Mouse (Mus musculus) lung, adult 2 months (tissue): ENCODE measurements at regions not wholly inside any gene's neighbourhood (a gene's known extent, or its start where the extent isn't known, plus 50 kb on each side); places are given as distances from the start of the nearest gene placed in this dataset.
"Not testable (repeated sequence)": the region's sequence is repeated elsewhere in the genome, so short reads cannot be mapped to it uniquely, and the experiment has no call there.

Source experiments
- DNase-seq: peaks from one replicate; pipeline ENCODE4 v3.0.0; 2022
- H3K4me1 ChIP-seq: fragments of 200-500 bp; 2 replicates; pipeline ENCODE4 v1.6.1; 2011; ENCODE audit warnings: low read length; ENCODE audit not compliant: control insufficient read depth, insufficient read depth
- H3K4me3 ChIP-seq: fragments of 200-500 bp; replicated peaks from 2 replicates; pipeline ENCODE3; 2011; ENCODE audit warnings: low read depth, mild to moderate bottlenecking, control low read depth, low read length; ENCODE audit errors: extremely low read depth
- CTCF ChIP-seq: fragments of 200-500 bp; IDR thresholded peaks from 2 replicates; pipeline ENCODE4 v1.5.1; 2011; ENCODE audit warnings: mild to moderate bottlenecking, low read length, control low read depth; ENCODE audit not compliant: insufficient read depth
- POLR2A ChIP-seq: fragments of 200-500 bp; IDR thresholded peaks from 2 replicates; pipeline ENCODE4 v1.6.1; 2011; ENCODE audit warnings: low read depth, mild to moderate bottlenecking, control low read depth, low read length, borderline replicate concordance; ENCODE audit errors: extremely low read depth
- WGBS: fragments of 180-500 bp; shearing (Covaris S2); methylation state at CpG from one replicate; pipeline ENCODE4 v1.1.7; 2018; 5-methylcytosine and 5-hydroxymethylcytosine counted together

DNA sequence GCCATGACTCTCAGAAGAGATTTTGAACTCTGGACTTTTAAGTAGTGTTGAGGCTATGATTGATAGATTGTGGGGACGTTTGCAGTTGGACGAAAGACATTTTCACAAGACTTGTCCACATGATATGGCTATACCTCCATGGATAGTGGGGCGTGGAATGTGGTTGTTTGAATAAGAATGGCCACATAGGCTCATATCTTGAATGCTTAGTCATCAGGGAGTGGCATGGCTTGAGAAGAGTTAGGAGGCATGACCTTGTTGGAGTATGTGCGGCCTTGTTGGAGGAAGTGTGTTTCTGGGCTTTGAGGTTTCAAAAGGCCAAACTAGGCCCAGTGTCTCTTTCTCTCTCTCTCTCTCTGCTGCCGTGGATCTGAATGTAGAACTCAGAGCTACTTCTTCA is 204.7 kb upstream of the Pclo start:
- TF ChIP-seq CTCF (no peak), POLR2A (no peak)
- DNase-seq = no peak
- WGBS = 76% methylated on average over 5 of the region's 5 CpGs
- Histone ChIP-seq H3K4me1 (no peaks in the 10 kb centered on the region), H3K4me3 (no peak overlapping the region)

DNA sequence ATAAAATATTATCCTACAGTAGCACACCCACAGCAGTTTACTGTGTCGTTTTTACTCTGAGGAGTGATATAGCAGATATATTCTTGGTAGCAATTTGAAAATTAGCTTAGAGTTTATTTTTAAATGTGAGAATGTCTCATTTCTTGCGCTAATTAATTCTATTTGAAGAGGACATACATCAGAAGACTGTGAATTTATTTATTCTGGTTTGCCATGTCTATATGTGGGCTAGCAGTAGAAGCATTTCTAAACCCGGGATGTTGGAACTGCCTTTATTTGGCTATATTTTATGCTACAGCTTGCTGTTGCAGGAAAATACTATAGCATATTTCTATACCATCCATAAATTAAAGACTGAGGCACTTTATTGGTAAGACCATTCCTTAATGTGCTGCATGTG is 203.0 kb upstream of the Pclo start:
- 79% methylated on average over 3 of the region's 3 CpGs for WGBS
- H3K4me3 ChIP-seq = no peak overlapping the region
- TF ChIP-seq POLR2A (no peak), CTCF (no peak)

DNA sequence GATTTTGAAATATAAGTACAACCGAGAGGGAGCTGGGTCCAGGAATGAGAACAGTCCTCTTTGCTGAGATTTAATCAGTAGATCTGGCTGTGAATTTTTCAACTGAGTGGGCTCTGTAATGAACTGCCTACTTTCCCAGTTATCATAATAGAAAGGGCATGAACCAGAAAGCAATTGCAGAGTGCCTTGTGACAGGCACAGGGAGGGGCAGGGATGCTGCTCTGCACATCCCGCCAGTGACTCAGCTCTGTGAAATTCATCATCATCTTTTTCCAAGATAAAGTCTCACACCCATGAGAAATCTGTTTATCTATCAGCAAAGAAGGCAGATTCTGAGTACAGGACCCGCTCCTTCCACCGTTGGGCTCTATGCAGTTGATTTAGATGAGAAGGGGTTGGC is 194.5 kb upstream of the Pclo start:
- TF ChIP-seq POLR2A (no peak), CTCF (no peak)
- DNase-seq = no peak
- no peak overlapping the region for H3K4me3 ChIP-seq
- no peaks in the 10 kb centered on the region for H3K4me1 ChIP-seq
- WGBS = 66% methylated on average over 4 of the region's 4 CpGs

More for the DNA sequence above, 203.0 kb upstream of the Pclo start:
- no peaks in the 10 kb centered on the region for H3K4me1 ChIP-seq
- DNase-seq = no peak

DNA sequence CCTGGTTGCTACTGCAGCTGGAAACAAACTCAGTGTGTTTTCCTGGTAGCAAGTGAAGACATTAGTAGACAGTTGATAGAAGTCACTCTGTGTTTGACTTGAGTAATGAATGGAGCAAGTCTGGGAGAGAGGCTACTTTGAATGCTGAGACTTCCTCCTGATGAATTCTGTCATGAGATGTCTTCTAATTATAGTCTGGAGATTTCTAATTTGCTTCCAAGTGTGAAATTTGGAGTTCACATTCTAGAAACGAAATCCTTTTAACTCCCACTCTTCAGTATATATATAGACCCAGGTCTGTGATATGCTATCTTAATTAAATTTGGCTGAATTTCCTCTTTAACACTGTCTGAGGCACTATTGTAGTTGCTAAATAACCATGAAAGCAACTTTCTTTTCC is 192.7 kb upstream of the Pclo start:
- 40% methylated on average over 1 of the region's 1 CpGs for WGBS
- H3K4me3 ChIP-seq = no peak overlapping the region
- no peak for DNase-seq
- no peaks in the 10 kb centered on the region for H3K4me1 ChIP-seq
- TF ChIP-seq POLR2A = no peak
- no peak for TF ChIP-seq CTCF

DNA sequence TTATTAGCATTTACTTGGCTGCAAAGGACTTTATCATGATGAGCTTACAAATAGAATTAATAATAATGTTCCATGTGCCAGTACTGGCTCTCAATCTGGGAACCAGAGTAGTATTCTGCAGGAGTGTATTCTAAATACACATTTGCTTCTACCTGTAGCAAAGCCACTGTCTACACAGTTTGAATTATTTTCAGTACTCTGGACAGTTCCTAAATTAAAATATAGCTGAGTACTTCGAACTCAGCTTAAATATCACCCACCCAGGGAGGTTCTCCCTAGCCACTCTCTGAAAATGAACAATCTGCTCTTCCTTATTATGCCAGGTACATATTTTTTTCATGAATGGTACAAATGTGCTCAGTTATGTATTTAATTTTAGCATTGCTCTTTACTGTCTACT is 154.3 kb upstream of the Pclo start:
- WGBS = 30% methylated on average over 1 of the region's 1 CpGs
- Histone ChIP-seq H3K4me1 (no peaks in the 10 kb centered on the region), H3K4me3 (no peak overlapping the region)
- TF ChIP-seq POLR2A (no peak), CTCF (no peak)
- no peak for DNase-seq

DNA sequence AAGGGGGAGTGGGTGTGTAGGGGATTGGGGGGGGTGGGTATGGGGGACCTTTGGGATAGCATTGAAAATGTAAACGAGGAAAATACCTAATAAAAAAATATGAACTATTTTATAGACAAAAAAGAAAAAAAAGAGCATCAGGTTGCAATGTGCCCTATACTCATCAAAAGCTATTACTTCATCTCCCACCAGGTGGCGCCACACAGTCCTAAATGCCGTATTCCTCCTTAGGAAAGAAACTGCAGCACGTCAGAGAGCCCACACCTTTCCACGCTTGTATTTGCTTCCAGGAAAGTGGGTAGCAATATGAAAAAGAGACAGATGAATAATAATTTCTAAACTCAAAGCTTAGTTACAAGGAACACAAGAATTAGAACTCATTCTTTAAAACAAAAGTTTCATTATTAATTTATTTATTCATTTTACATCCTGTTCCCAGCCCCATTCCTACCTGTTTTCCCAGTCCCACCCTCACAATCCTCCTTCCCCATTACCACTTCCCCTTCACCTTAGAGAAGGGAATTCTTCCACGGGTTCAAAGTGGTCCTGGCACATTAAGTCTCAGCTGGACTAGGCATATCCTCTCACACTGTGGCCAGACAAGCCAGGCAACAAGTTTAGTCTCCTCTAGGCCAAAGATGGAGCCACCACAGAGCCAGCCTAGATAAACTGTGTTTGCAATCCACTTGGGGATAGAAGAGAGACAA is 125.4 kb upstream of the Pclo start:
- TF ChIP-seq POLR2A = no peak
- 0 out of 2 replicates have a peak, but pooled peaks have one; percentile 5 for TF ChIP-seq CTCF
- DNase-seq = peak; percentile 17
- Histone ChIP-seq H3K4me3 (no peak overlapping the region), H3K4me1 (no peaks in the 10 kb centered on the region)
- WGBS = 18% methylated on average over 6 of the region's 6 CpGs

DNA sequence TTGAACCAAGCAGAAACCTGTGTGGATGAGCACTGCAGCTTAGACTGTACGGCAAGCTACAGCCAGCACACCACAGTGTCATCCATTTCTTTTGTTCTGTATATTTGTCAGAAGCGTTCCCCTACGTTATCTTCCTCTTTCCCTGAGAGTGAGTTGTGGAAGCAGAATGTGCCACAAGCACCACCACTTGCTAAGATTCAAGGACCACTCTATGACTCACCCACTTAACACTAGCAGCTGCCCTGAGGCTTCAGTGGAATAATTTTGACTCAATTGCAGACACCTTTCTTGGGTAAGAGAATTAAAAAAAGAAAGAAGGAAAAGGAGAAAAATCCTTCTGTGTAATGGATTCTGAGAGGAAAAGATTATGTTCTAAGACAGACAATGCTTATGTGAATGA is 122.9 kb upstream of the Pclo start:
- H3K4me1 ChIP-seq = no peaks in the 10 kb centered on the region
- WGBS = 53% methylated on average over 3 of the region's 3 CpGs
- no peak overlapping the region for H3K4me3 ChIP-seq
- TF ChIP-seq CTCF = no peak
- no peak for TF ChIP-seq POLR2A
- no peak for DNase-seq

DNA sequence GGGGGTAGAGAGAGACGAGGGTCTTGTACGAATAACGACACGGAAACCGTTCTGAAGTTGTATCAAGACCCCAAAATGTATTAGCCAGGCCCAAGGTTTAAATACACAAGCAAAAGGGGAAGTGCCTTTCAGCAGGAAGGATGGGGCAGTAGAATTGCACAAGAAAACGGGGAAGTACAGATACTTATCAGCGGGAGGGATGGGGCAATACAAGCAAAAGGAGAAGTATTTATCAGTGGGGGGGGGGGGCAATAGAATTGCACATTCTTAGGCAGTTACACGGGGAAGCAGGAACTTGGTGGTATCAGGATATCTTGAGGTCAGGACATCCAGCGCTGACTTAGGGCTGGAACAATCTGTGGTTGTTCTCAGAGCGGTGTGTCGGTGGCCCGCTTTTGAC is 111.3 kb upstream of the Pclo start:
- not testable (repeated sequence) for H3K4me3 ChIP-seq, DNase-seq, H3K4me1 ChIP-seq
- WGBS = 79% methylated on average over 10 of the region's 12 CpGs

DNA sequence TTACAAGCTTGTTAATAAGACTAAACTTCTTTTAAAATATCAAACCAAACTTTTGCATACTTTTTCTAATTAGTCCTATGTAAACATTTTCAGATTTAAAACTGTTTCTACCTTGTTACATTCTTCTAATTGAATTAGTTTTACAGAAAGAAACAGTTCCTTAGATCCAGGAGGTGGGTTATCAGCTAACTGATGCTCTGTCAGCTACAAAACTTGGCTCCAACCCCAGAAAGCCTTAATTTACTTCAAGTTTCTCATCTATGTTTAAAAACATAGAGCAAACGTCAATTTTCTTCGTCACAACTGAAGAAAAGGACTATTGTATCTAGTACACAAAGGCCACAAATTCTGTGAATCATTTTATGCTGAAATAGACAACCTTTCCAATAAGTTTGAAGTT is 110.4 kb upstream of the Pclo start:
- Histone ChIP-seq H3K4me3 (no peak overlapping the region), H3K4me1 (no peaks in the 10 kb centered on the region)
- TF ChIP-seq CTCF = no peak
- no peak for TF ChIP-seq POLR2A
- DNase-seq = no peak
- WGBS = 48% methylated on average over 2 of the region's 2 CpGs

DNA sequence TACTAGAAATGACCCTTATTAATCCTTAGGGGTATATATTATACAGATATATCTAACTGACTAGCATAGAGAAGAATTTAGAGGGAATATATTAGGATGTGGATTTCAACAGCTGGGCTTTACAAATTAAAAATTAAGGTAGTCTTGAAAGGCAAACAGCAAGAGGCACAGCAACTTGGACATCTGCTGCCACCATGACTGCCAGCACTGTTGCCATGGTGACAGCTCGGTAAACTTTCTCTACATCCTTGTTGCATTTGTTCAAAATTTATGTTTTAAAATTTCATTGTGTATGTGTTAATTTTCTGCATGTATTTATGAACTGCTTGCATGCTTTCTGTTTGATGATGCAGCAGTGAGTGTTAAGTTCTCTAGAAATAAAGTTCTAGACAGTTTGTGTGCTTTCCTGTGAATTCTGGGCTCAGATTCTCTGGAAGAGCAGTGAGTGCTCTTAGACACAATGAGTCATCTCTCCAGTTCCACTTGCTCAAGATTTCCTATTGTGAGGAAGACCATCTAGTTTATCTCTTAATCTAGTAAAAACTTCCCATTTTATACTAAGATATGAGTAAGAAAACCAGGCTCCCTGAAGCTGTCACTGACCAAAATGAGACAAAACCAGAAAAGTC is 99.4 kb upstream of the Pclo start:
- no peak overlapping the region for H3K4me3 ChIP-seq
- no peaks in the 10 kb centered on the region for H3K4me1 ChIP-seq
- no peak for DNase-seq
- TF ChIP-seq POLR2A (no peak), CTCF (no peak)
- 68% methylated on average over 1 of the region's 1 CpGs for WGBS

DNA sequence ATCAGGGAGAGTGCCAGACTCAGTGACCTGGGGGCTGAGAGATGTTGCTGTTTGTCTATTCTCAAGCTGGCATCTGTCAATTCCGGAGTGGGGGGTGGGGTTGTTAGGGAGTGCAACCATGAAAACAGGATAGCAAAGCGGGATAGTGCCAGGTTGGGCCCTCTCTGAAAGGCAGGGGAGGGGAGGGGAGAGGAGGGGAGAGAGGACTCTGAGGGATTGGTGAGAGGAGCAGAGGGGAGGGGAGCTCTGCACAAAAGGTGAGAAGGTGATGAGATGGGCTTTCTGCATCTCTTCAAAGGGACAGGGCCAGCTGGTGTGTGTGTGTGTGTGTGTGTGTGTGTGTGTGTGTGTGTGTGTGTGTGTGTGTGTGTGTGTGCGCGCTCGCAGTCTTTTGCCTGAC is 61.6 kb upstream of the Pclo start:
- TF ChIP-seq CTCF (no peak), POLR2A (no peak)
- no peak for DNase-seq
- 64% methylated on average over 5 of the region's 5 CpGs for WGBS
- H3K4me3 ChIP-seq = no peak overlapping the region
- no peaks in the 10 kb centered on the region for H3K4me1 ChIP-seq
